Mouse (Mus musculus) neural tube, postnatal 0 days (tissue): ENCODE results near the gene Gm7030. TPM values are rescaled to one million over a fixed set of nuclear protein-coding genes. Genes with fewer than 3 reads are reported as not detected.

Experiments
- polyA plus RNA-seq: library from polyadenylated mRNA; unstranded; fragments of >200 nt; fragmentation: Nextera tagmentation; extraction: Ambion mirVana; gene quantifications from 2 replicates; pipeline ENCODE4 v1.2.1, GENCODE M21; 2015

Gene Gm7030
- not detected in 2 replicates for polyA plus RNA-seq

GRCm38 (mm10) chr17:36128968-36129817, at the start of gene Gm7030:
Gene Gm7030, minus strand, starts transcription at chr17:36129425.

GRCm38 (mm10) chr17:36168039-36168652, 38.9 kb upstream of the Gm7030 start, which contains the start of gene Gm8909:
Gene Gm8909, minus strand, starts transcription at chr17:36168537.

GRCm38 (mm10) chr17:36121352-36122020, 7.7 kb downstream of the Gm7030 start, which contains the start of gene Gm19684:
Gene Gm19684, plus strand, starts transcription at chr17:36121678.

Other genes starting within 250 kb of the Gm7030 start
- gene Dhx16, start 249.6 kb downstream of the Gm7030 start, polyA plus RNA-seq = 19.4 and 23.2 TPM in 2 replicates
- 80.1 and 91.3 TPM in 2 replicates for gene 2310061I04Rik, start 232.0 kb downstream of the Gm7030 start, polyA plus RNA-seq
- gene Atat1, start 219.3 kb downstream of the Gm7030 start, polyA plus RNA-seq = 169 and 211 TPM in 2 replicates
- gene Mrps18b, start 213.0 kb downstream of the Gm7030 start, polyA plus RNA-seq = 73.6 and 78.3 TPM in 2 replicates
- 22.9 and 25.5 TPM in 2 replicates for gene Ppp1r10, start 213.0 kb downstream of the Gm7030 start, polyA plus RNA-seq
- 79.4 and 88.1 TPM in 2 replicates for gene Abcf1, start 159.7 kb downstream of the Gm7030 start, polyA plus RNA-seq
- gene Gnl1, start 149.6 kb downstream of the Gm7030 start, polyA plus RNA-seq = 86.7 and 86.9 TPM in 2 replicates
- 67.0 and 74.1 TPM in 2 replicates for gene Prr3, start 149.2 kb downstream of the Gm7030 start, polyA plus RNA-seq
- 9.3 and 11.4 TPM in 2 replicates for gene H2-T24, start 108.9 kb downstream of the Gm7030 start, polyA plus RNA-seq
- 10.9 and 11.1 TPM in 2 replicates for gene H2-T23, start 96.6 kb downstream of the Gm7030 start, polyA plus RNA-seq
- gene H2-T22, start 86.7 kb downstream of the Gm7030 start, polyA plus RNA-seq = 10.3 and 10.9 TPM in 2 replicates
- not detected in 2 replicates for gene Gm6034, start 86.5 kb downstream of the Gm7030 start, polyA plus RNA-seq
- gene Gm11127, start 71.1 kb downstream of the Gm7030 start, polyA plus RNA-seq = not detected in 2 replicates
- not detected in 2 replicates for gene Gm19684, start 7.7 kb downstream of the Gm7030 start, polyA plus RNA-seq
- not detected in 2 replicates for gene Gm8909, start 39.1 kb upstream of the Gm7030 start, polyA plus RNA-seq
- not detected in 2 replicates for gene H2-T3, start 60.9 kb upstream of the Gm7030 start, polyA plus RNA-seq
- 171 and 174 TPM in 2 replicates for gene Rpp21, start 128.6 kb upstream of the Gm7030 start, polyA plus RNA-seq
- gene Trim39, start 142.8 kb upstream of the Gm7030 start, polyA plus RNA-seq = 14.9 and 15.9 TPM in 2 replicates
- gene H2-M10.2, start 157.1 kb upstream of the Gm7030 start, polyA plus RNA-seq = 0.20 TPM in 1 of 2 replicates, not detected in the other
- gene H2-M10.1, start 196.7 kb upstream of the Gm7030 start, polyA plus RNA-seq = not detected in 2 replicates
- gene H2-M10.3, start 239.0 kb upstream of the Gm7030 start, polyA plus RNA-seq = not detected in 2 replicates